Mouse (Mus musculus) kidney, embryonic 14.5 days (tissue): ENCODE results near the gene Cables2. TPM values are rescaled to one million over a fixed set of nuclear protein-coding genes. Genes with fewer than 3 reads are reported as not detected.

ENCODE experiments used
- ATAC-seq: fragments of 200-750 bp; cut with Nextera tagmentation; 2 replicates; pipeline ENCODE4 v1.8.0; 2017; ENCODE audit warnings: moderate number of reproducible peaks, mild to moderate bottlenecking, moderate TSS enrichment, moderate library complexity; ENCODE audit not compliant: low FRiP score, low TSS enrichment
- H3K27ac ChIP-seq: fragments of 300-500 bp; sonication (generic); 2 replicates; pipeline ENCODE4 v1.5.1; 2014; ENCODE audit warnings: low read depth, mild to moderate bottlenecking, low read length, moderate library complexity, mixed read lengths
- H3K27me3 ChIP-seq: fragments of 300-500 bp; sonication (generic); 2 replicates; pipeline ENCODE4 v1.6.1; 2014; ENCODE audit warnings: mild to moderate bottlenecking, low read length; ENCODE audit not compliant: control insufficient read depth, insufficient read depth
- H3K36me3 ChIP-seq: fragments of 300-500 bp; sonication (generic); 2 replicates; pipeline ENCODE4 v1.6.1; 2014; ENCODE audit warnings: low read length, mixed read lengths; ENCODE audit not compliant: control insufficient read depth, insufficient read depth
- H3K4me1 ChIP-seq: fragments of 300-500 bp; sonication (generic); 2 replicates; pipeline ENCODE4 v1.6.1; 2014; ENCODE audit warnings: low read length, mixed read lengths; ENCODE audit not compliant: control insufficient read depth, insufficient read depth
- H3K4me2 ChIP-seq: fragments of 300-500 bp; sonication (generic); replicated peaks from 2 replicates; pipeline ENCODE4 v1.6.1; 2014; ENCODE audit warnings: low read depth, mild to moderate bottlenecking, low read length
- H3K4me3 ChIP-seq: fragments of 300-500 bp; sonication (generic); 2 replicates; pipeline ENCODE4 v1.5.1; 2014; ENCODE audit warnings: mild to moderate bottlenecking, low read length
- H3K9ac ChIP-seq: fragments of 300-500 bp; sonication (generic); 2 replicates; pipeline ENCODE4 v1.6.1; 2014; ENCODE audit warnings: low read depth, mild to moderate bottlenecking, low read length, moderate library complexity
- H3K9me3 ChIP-seq: fragments of 300-500 bp; sonication (generic); 2 replicates; pipeline ENCODE4 v1.6.1; 2016; ENCODE audit warnings: low read length; ENCODE audit not compliant: control insufficient read depth
- WGBS: fragments of 180-500 bp; shearing (Covaris S2); extraction: QIAGEN DNeasy Blood & Tissue Kit; methylation state at CpG from one replicate; pipeline ENCODE4 v1.1.7; 2014; 5-methylcytosine and 5-hydroxymethylcytosine counted together
- polyA plus RNA-seq: library from polyadenylated mRNA; unstranded; fragments of >200 nt; fragmentation: Nextera tagmentation; extraction: Ambion mirVana; gene quantifications from 2 replicates; pipeline ENCODE4 v1.2.1, GENCODE M21; 2014

The Cables2 gene
- polyA plus RNA-seq, 1 experiment from 2014 or later: 21.1 TPM

DNA sequence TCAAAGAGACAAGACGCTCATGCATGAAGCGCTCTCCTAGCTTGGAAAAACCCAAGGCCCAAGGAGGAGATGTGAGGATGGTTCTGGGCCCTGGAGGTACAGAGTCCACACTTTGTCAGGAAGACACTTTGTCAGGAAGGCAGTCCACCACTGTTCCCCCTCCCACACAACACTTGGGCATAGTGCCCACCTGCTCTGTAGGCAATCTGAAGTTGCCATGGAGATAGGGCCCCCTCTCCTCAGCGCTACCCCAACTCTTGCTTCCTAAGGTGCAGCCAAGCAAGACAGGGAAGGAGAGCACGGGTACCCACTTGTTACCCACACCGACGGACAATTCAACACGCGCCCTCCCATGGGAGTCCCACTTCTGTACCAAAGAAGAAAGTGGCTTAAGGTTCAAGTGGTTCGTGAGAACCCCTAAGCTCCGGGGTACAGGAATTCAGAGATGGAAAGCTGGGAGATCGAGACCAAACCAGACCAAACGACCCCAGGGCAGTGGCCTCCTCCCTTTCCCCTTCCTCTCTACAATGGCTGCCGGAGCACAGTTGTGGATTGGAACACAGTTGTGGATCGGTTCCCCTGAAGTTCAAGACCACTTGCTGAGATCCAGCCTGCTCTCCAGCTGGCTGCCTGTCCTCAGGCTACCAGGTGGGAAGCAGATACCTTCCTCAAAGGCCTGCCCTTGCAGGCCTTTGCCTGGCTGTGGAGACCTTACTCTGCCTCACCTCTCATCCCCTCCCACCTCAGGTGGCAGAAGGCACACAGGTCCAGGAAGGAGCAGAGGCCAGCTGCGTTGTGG lies 54.0 kb downstream of the Cables2 start:
- Histone ChIP-seq H3K4me2 (no peak overlapping the region), H3K27me3 (0 out of 2 replicates have a peak, but pooled peaks cover 3% of the 10 kb centered on the region), H3K27ac (peak overlapping the region; percentile 37; the same call in 1 of the 2 replicates), H3K4me1 (peaks cover 20% of the 10 kb centered on the region), H3K9me3 (no peaks in the 10 kb centered on the region), H3K4me3 (no peak overlapping the region), H3K9ac (no peak overlapping the region), H3K36me3 (no peaks in the 10 kb centered on the region)
- 77% methylated on average over 15 of the region's 15 CpGs for WGBS
- no peak for ATAC-seq

DNA sequence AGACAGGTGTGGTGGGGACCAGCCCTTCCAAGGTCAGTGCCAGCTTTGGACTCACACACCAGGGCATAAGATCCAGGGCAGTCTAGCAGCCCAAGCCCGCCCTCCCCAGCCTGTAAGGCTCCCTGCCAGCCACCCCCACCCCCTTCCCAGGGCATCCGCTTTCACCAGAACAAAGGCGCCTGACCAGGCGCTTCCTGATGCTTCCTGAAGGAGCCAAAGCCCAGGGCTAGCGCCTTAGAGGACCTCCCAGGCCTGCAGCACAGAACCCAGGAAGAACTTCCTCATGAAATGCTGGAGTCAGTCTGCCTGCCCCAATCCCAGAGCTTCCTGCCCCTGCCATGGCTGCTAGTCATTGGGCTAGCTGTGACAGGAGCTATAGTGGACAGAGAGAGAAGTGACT lies 54.6 kb downstream of the Cables2 start:
- no peak overlapping the region for H3K4me3 ChIP-seq
- 50% methylated on average over 5 of the region's 5 CpGs for WGBS
- H3K9me3 ChIP-seq: no peaks in the 10 kb centered on the region
- no peaks in the 10 kb centered on the region for H3K27me3 ChIP-seq
- peak overlapping the region; percentile 14; the same call in 1 of the 2 replicates for H3K27ac ChIP-seq
- no peaks in the 10 kb centered on the region for H3K36me3 ChIP-seq
- ATAC-seq: no peak
- peaks cover 20% of the 10 kb centered on the region for H3K4me1 ChIP-seq
- no peak overlapping the region for H3K9ac ChIP-seq
- H3K4me2 ChIP-seq: no peak overlapping the region

DNA sequence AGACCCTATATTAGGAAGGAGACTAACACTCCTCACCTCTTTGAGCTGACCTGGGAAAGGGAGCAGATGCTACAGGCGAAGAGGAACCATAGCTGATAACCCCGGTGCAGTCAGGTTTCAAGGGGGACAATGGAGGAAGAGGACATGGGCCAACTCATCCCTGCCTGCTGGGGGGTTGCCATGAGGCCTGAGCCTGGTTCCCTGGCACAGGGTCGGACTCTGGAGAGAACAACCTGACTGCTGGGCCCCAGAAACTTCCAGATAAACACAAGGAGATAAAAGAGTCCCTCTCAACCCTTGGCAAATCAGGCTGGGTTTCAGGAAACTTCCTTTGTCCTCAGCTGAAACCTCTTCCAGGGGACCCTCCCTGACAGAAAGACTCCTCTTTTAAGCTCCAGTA lies 55.1 kb downstream of the Cables2 start:
- H3K36me3 ChIP-seq: no peaks in the 10 kb centered on the region
- H3K4me3 ChIP-seq: no peak overlapping the region
- no peaks in the 10 kb centered on the region for H3K9me3 ChIP-seq
- no peak overlapping the region; the same call in 1 of the 2 replicates for H3K9ac ChIP-seq
- WGBS: 85% methylated on average over 3 of the region's 3 CpGs
- H3K4me1 ChIP-seq: peaks cover 20% of the 10 kb centered on the region
- H3K4me2 ChIP-seq: no peak overlapping the region
- no peaks in the 10 kb centered on the region for H3K27me3 ChIP-seq
- peak overlapping the region; percentile 27; the same call in 1 of the 2 replicates for H3K27ac ChIP-seq
- ATAC-seq: no peak

DNA sequence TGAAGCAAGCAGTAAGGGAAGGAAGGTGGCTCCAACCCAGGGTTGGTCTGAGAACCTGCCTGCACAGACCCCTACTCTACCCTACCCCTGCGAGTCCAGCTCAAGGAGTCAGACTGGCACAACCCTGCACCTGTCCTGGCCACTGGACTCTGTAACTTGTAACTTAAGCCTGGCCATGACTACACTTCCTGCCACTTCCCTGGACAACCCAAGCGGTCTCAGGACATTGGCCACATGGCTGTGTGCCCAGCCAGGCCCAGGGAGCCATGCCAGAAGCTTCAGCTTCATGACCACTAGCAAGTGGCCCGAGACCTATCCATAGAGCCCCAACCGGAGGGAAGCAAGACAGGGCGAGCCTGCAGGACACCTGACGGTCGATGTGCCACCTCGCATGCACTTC lies 55.7 kb downstream of the Cables2 start:
- no peaks in the 10 kb centered on the region for H3K36me3 ChIP-seq
- H3K4me2 ChIP-seq: no peak overlapping the region
- H3K9me3 ChIP-seq: no peaks in the 10 kb centered on the region
- H3K27me3 ChIP-seq: no peaks in the 10 kb centered on the region
- 0 out of 2 replicates have a peak overlapping the region, but pooled peaks have one; percentile 27 for H3K27ac ChIP-seq
- no peak overlapping the region for H3K4me3 ChIP-seq
- 90% methylated on average over 8 of the region's 8 CpGs for WGBS
- no peak for ATAC-seq
- peaks cover 14% of the 10 kb centered on the region for H3K4me1 ChIP-seq
- no peak overlapping the region for H3K9ac ChIP-seq

- ATAC-seq: no peak
- Histone ChIP-seq H3K27ac (no peak overlapping the region), H3K4me1 (peaks cover 12% of the 10 kb centered on the region), H3K36me3 (no peaks in the 10 kb centered on the region), H3K9ac (no peak overlapping the region), H3K27me3 (no peaks in the 10 kb centered on the region), H3K9me3 (0 out of 2 replicates have a peak, but pooled peaks cover 2% of the 10 kb centered on the region), H3K4me3 (no peak overlapping the region), H3K4me2 (no peak overlapping the region)
- 47% methylated on average over 5 of the region's 5 CpGs for WGBS
Measured at GRCm38 (mm10) chr2:180216921-180217320, 56.4 kb downstream of the Cables2 start.

DNA sequence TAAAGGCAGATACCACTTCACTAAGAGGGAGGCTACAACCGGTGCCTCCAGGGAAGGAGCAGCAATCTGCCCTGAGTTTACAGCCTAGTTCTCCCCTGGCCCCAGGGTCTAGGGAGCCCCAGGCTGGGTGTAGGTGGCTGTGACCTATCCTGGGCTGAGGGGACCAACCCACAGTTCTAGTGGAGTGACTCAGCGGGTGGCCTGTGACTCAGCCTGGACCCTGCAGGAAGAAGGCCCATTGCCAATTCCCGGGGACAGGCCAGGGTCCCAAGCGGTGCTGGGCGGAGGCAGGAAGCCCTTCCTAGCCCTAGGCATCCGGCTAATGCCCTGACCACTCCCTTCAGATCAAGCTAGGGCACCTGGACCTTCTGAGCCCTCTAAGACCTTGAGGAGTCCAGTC lies 57.3 kb downstream of the Cables2 start:
- Histone ChIP-seq H3K36me3 (no peaks in the 10 kb centered on the region), H3K4me2 (no peak overlapping the region), H3K4me3 (no peak overlapping the region), H3K4me1 (peaks cover 10% of the 10 kb centered on the region), H3K27me3 (no peaks in the 10 kb centered on the region), H3K9ac (no peak overlapping the region), H3K27ac (no peak overlapping the region), H3K9me3 (0 out of 2 replicates have a peak, but pooled peaks cover 2% of the 10 kb centered on the region)
- 64% methylated on average over 6 of the region's 6 CpGs for WGBS
- ATAC-seq: no peak

DNA sequence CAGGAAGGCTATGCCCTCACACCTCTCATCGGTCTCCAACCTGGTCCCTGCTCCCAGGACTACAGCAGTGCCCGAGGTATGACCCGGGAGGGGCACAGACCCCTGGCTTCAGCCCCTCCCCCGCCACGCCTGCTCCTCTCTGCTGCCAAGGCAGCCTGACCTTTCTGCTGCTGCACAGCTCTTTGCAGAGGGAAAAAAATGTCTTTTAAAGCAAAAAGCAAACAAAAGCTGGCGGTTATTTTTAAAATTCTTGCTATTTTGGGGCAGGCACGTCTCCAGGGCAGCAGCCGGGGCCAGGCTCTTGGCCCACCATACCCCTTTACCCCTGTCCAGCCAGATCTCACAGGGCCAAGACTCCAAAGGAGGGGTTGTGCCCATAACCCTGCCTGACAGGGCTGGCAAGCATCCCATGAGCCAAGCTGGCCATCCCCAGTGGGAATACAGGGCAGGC lies 58.3 kb downstream of the Cables2 start:
- Histone ChIP-seq H3K9me3 (0 out of 2 replicates have a peak, but pooled peaks cover 2% of the 10 kb centered on the region), H3K9ac (no peak overlapping the region), H3K4me1 (peaks cover 10% of the 10 kb centered on the region), H3K4me3 (no peak overlapping the region), H3K27me3 (no peaks in the 10 kb centered on the region), H3K36me3 (no peaks in the 10 kb centered on the region), H3K4me2 (0 out of 2 replicates have a peak overlapping the region, but pooled peaks have one; percentile 3), H3K27ac (peak overlapping the region; percentile 30; the same call in 1 of the 2 replicates)
- ATAC-seq: no peak
- 62% methylated on average over 8 of the region's 8 CpGs for whole genome bisulfite sequencing

- Histone ChIP-seq H3K4me2 (0 out of 2 replicates have a peak overlapping the region, but pooled peaks have one; percentile 3), H3K4me1 (peaks cover 10% of the 10 kb centered on the region)
- 68% methylated on average over 4 of the region's 4 CpGs for WGBS
Measured at GRCm38 (mm10) chr2:180214352-180214978, 58.8 kb downstream of the Cables2 start.

More at GRCm38 (mm10) chr2:180214352-180214978, 58.8 kb downstream of the Cables2 start:
- ATAC-seq: peak; percentile 24; the same call in 1 of the 2 replicates
- Histone ChIP-seq H3K27me3 (no peaks in the 10 kb centered on the region), H3K27ac (peak overlapping the region; percentile 30; the same call in 1 of the 2 replicates), H3K4me3 (no peak overlapping the region), H3K36me3 (no peaks in the 10 kb centered on the region), H3K9me3 (0 out of 2 replicates have a peak, but pooled peaks cover 2% of the 10 kb centered on the region), H3K9ac (no peak overlapping the region)
